Mouse (Mus musculus): ENCODE measurements around the gene Olfr166.
"Not testable (repeated sequence)": the region's sequence is repeated elsewhere in the genome, so short reads cannot be mapped to it uniquely, and the experiment has no call there.

The Olfr166 gene

GRCm38 (mm10) chr16:19483394-19483793 lies at the start of gene Olfr166:
Olfr166 (plus strand) TSS chr16:19483694.
- no peak for DNase-seq

DNA sequence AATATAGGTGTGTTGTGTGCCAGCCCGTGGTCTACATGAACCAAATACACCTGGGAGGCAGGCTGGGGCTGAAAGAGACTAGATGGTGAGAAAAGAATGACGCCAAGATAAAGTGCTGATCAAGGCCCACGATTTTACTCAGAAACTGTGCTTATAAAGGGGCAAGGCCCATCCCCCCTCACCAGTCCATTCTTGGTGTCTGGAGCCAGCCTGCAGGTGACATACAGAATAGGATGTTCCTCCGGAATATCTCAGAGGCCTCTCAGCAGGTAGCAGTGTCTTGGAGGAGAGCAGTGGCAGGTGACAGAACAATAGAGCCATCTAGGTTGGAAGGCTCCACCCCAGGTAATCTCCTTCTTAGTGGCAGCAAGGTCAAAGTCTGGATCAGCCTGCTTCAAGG lies 24.8 kb upstream of the Olfr166 start:
- DNase-seq: not testable (repeated sequence)

DNA sequence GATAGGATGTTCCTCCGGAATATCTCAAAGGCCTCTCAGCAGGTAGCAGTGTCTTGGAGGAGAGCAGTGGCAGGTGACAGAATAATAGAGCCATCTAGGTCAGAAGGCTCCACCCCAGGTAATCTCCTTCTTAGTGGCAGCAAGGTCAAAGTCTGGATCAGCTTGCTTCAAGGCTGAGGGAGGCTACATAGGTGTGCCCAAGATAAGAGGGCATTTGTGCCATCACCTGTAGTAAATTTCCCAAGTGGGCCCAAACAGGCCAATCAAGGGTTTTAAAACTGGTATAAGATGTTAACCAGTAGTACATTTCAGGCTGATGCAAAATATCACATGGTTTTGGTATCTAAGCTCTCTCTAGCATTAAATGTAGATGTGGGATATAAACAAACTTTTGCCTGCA lies 19.1 kb upstream of the Olfr166 start:
- DNase-seq: no peak

GRCm38 (mm10) chr16:19522166-19522565 lies 38.7 kb downstream of the Olfr166 start, which contains the start of gene Olfr167:
Olfr167 (minus strand) TSS chr16:19522266.
- no peak for DNase-seq

- DNase-seq: no peak
These were observed 52.0 kb downstream of the Olfr166 start, which contains the start of gene Olfr168 for GRCm38 (mm10) chr16:19535455-19535854. Olfr168 (minus strand) TSS chr16:19535555.

All from cerebellum, adult 11 months (tissue).